ENCODE assay signal across 8 mouse cellular contexts in the genomic region with DNA sequence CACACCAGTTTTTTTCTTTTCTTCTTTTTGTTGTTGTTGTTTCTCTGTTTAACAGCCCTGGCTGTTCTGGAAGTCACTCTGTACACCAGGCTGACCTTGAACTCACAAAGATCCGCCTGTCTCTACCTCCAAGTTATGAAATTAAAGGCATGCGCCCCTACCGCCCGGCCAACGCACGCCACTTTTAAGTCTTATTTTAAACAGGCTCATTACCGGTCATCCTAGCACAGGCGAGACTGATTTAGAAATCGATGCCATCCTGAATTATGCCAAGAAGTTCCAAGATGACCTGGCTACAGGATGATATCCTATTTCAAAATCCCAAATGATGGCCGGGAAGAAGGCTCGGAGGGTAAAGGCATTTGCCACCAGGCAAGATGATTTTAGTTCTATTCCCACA. TPM values are rescaled to one million over a fixed set of nuclear protein-coding genes. Genes with fewer than 3 reads are reported as not detected.
A peak's percentile ranks its signal among the peaks of the same experiment; 100 is the strongest.
DNase-seq lines count a peak whose midpoint lies in the region; ATAC-seq and TF ChIP-seq lines count a peak whose summit lies in the region.

A gene (plus strand): TSS at position 33 of the 400 bp plus-strand sequence.

- no peak for TF ChIP-seq CTCF in lung, adult 2 months (IDR thresholded peaks at IDR 0.05; ENCODE audit: insufficient read depth, low read length)

- no peak for DNase-seq in left cerebral cortex, adult 18-20 months (ENCODE audit: low spot score in 2 of 2)
- DNase-seq in left cerebral cortex, adult 11 months (ENCODE audit: low spot score): no peak
- DNase-seq in gonadal fat pad, adult 2 months (ENCODE audit: low read depth): no peak
- DNase-seq in lung, adult 2 months: no peak
- peak; percentile 77 for DNase-seq in skeletal muscle tissue, adult 2 months (ENCODE audit: low read depth, low spot score)
- no peak for DNase-seq in embryo, embryonic 9.5 days (ENCODE audit: extremely low spot score)

- H3K9me3 ChIP-seq in intestine, embryonic 15.5 days: no peaks in the 10 kb centered on the region

- no peaks in the 10 kb centered on the region for H3K27me3 ChIP-seq in intestine, embryonic 15.5 days (replicated peaks)

- H3K4me1 ChIP-seq in brown adipose tissue, adult 24 weeks (ENCODE audit: control insufficient read depth, insufficient read depth, insufficient read length, low read length): no peaks in the 10 kb centered on the region
- H3K4me1 ChIP-seq in intestine, embryonic 15.5 days (replicated peaks): peaks cover 17% of the 10 kb centered on the region
- H3K4me1 ChIP-seq in lung, adult 2 months (ENCODE audit: control insufficient read depth, insufficient read depth, low read length): peaks cover 2% of the 10 kb centered on the region; the same call in 1 of the 2 replicates

- peaks cover 23% of the 10 kb centered on the region for H3K36me3 ChIP-seq in intestine, embryonic 15.5 days

- TF ChIP-seq POLR2A in lung, adult 2 months (IDR thresholded peaks at IDR 0.05; ENCODE audit: borderline replicate concordance, extremely low read depth, low read depth, low read length): no peak

- H3K9ac ChIP-seq in intestine, embryonic 15.5 days: peak within 1 kb of the TSS; percentile 99

- peak within 1 kb of the TSS; percentile 86 for H3K4me3 ChIP-seq in brown adipose tissue, adult 24 weeks (ENCODE audit: insufficient read depth, low read depth, low read length)
- H3K4me3 ChIP-seq in intestine, embryonic 15.5 days (replicated peaks): peak within 1 kb of the TSS; percentile 94
- peak within 1 kb of the TSS; percentile 99 for H3K4me3 ChIP-seq in lung, adult 2 months (replicated peaks; ENCODE audit: extremely low read depth, low read depth, low read length)

- H3K4me2 ChIP-seq in intestine, embryonic 15.5 days (replicated peaks): peak within 1 kb of the TSS; percentile 55

- ATAC-seq in intestine, embryonic 15.5 days: 0 out of 2 replicates have a peak, but pooled peaks have one; percentile 27

- WGBS in intestine, embryonic 15.5 days: 71% methylated on average over 11 of the region's 11 CpGs
- 37% methylated on average over 11 of the region's 11 CpGs for WGBS in lung, adult 2 months

- H3K27ac ChIP-seq in brown adipose tissue, adult 24 weeks (replicated peaks; ENCODE audit: low read depth, low read length): peak within 1 kb of the TSS; percentile 72
- peak within 1 kb of the TSS; percentile 91 for H3K27ac ChIP-seq in intestine, embryonic 15.5 days

RNA-seq across cellular contexts. Expression of the gene that starts here (rescaled TPM):
- total RNA-seq in left cerebral cortex, adult 18-20 months (2021): 10 to 100 TPM; 26.6 to 28.5 TPM
- 32.2 and 37.2 TPM in 2 replicates for polyA plus RNA-seq in brown adipose tissue, adult 24 weeks (2012; ENCODE audit: insufficient read depth, insufficient read length, missing spikeins)
- polyA plus RNA-seq in gonadal fat pad, adult 2 months (2012; rRNA removed): 14.6 and 21.4 TPM in 2 replicates
- polyA plus RNA-seq in intestine, embryonic 15.5 days (2015; fragmentation: Nextera tagmentation; extraction: Ambion mirVana): 61.7 and 62.6 TPM in 2 replicates
- 21.3 and 31.7 TPM in 2 replicates for polyA plus RNA-seq in lung, adult 2 months (2012; rRNA removed)
